Mouse (Mus musculus) intestine, embryonic 15.5 days (tissue): ENCODE measurements around the gene Slc34a2. TPM values are rescaled to one million over a fixed set of nuclear protein-coding genes. Genes with fewer than 3 reads are reported as not detected.
A peak's percentile ranks its signal among the peaks of the same experiment; 100 is the strongest.

Source experiments
- ATAC-seq: fragments of 200-750 bp; cut with Nextera tagmentation; 2 replicates; pipeline ENCODE4 v1.8.0; 2017; ENCODE audit warnings: moderate TSS enrichment, moderate library complexity
- H3K27ac ChIP-seq: fragments of 300-500 bp; sonication (generic); 2 replicates; pipeline ENCODE4 v1.5.1; 2015; ENCODE audit warnings: mild to moderate bottlenecking, inconsistent platforms
- H3K27me3 ChIP-seq: fragments of 300-500 bp; sonication (generic); replicated peaks from 2 replicates; pipeline ENCODE4 v1.6.1; 2015; ENCODE audit warnings: inconsistent platforms
- H3K36me3 ChIP-seq: fragments of 300-500 bp; sonication (generic); 2 replicates; pipeline ENCODE4 v1.6.1; 2015; ENCODE audit warnings: inconsistent platforms
- H3K4me1 ChIP-seq: fragments of 300-500 bp; sonication (generic); replicated peaks from 2 replicates; pipeline ENCODE4 v1.6.1; 2015; ENCODE audit warnings: inconsistent platforms
- H3K4me2 ChIP-seq: fragments of 300-500 bp; sonication (generic); replicated peaks from 2 replicates; pipeline ENCODE4 v1.6.1; 2015; ENCODE audit warnings: mild to moderate bottlenecking, inconsistent platforms
- H3K4me3 ChIP-seq: fragments of 300-500 bp; sonication (generic); replicated peaks from 2 replicates; pipeline ENCODE4 v1.5.1; 2015; ENCODE audit warnings: inconsistent platforms
- H3K9ac ChIP-seq: fragments of 300-500 bp; sonication (generic); 2 replicates; pipeline ENCODE4 v1.6.1; 2015; ENCODE audit warnings: inconsistent platforms
- H3K9me3 ChIP-seq: fragments of 300-500 bp; sonication (generic); 2 replicates; pipeline ENCODE4 v1.6.1; 2016; ENCODE audit warnings: inconsistent platforms
- WGBS: fragments of 180-500 bp; shearing (Covaris S2); methylation state at CpG from one replicate; pipeline ENCODE4 v1.1.7; 2015; 5-methylcytosine and 5-hydroxymethylcytosine counted together
- polyA plus RNA-seq: library from polyadenylated mRNA; unstranded; fragments of >200 nt; fragmentation: Nextera tagmentation; extraction: Ambion mirVana; gene quantifications from 2 replicates; pipeline ENCODE4 v1.2.1, GENCODE M21; 2015

Gene Slc34a2
- polyA plus RNA-seq, 1 experiment from 2014 or later, result 16.3 TPM

DNA sequence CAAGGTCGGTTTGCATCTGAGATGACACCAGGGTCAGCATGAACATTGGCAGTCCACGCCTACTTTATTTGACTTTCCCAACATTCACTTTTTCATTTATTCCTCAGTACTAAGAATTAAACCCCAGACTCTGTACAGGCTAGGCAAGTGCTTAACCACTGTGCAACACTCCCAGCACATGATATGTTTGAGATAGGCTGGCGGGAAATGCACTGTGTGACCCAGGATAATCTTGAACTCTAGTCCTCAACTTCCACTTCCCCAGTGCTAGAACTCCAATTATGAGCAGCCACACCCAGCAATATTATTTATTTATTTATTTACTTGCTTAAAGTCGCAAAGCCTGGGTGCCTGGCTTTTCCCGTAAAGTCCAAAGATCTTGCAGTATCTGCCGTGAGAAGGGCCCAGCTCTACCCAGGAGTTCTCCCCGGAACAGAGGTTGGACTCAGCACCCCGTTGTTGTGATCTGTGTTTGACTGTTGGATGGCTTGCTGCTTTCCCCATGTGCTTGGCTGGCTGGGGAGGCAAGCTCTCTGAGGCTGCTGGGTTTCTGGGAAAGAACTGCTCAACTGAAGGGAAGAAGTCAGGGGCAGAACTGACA is 5.0 kb downstream of the Slc34a2 start:
- Histone ChIP-seq H3K9me3 (no peaks in the 10 kb centered on the region), H3K4me1 (peaks cover 8% of the 10 kb centered on the region), H3K4me2 (no peak overlapping the region), H3K9ac (no peak overlapping the region), H3K27me3 (no peaks in the 10 kb centered on the region), H3K4me3 (no peak overlapping the region), H3K27ac (peak overlapping the region; percentile 54; the same call in 1 of the 2 replicates), H3K36me3 (no peaks in the 10 kb centered on the region)
- peak; percentile 66 for ATAC-seq
- WGBS, result 71% methylated on average over 8 of the region's 8 CpGs

DNA sequence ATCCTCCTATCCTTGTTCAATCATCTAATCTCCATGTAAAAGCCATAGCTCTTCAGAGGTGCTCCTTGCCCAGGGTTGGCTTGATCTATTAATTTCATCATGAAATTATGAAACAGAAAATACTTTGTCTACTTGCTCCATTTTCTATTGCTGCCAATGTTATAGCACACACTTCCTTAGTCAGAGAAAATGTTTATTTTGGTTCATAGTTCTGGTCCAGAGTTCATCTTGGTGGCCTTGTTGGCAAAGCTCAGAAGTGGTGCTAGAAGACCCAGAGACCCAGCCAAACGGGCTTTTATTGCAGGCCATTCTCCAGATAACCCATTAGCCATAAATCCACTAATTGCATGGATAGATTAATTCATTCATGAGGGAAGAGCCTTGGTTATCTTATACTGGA is 5.8 kb downstream of the Slc34a2 start:
- H3K9me3 ChIP-seq, result no peaks in the 10 kb centered on the region
- 33% methylated on average over 1 of the region's 1 CpGs for WGBS
- H3K4me1 ChIP-seq, result peaks cover 8% of the 10 kb centered on the region
- no peak overlapping the region for H3K4me3 ChIP-seq
- H3K4me2 ChIP-seq, result no peak overlapping the region
- peaks cover 4% of the 10 kb centered on the region for H3K27me3 ChIP-seq
- H3K27ac ChIP-seq, result no peak overlapping the region
- no peak for ATAC-seq
- H3K9ac ChIP-seq, result no peak overlapping the region
- H3K36me3 ChIP-seq, result no peaks in the 10 kb centered on the region

DNA sequence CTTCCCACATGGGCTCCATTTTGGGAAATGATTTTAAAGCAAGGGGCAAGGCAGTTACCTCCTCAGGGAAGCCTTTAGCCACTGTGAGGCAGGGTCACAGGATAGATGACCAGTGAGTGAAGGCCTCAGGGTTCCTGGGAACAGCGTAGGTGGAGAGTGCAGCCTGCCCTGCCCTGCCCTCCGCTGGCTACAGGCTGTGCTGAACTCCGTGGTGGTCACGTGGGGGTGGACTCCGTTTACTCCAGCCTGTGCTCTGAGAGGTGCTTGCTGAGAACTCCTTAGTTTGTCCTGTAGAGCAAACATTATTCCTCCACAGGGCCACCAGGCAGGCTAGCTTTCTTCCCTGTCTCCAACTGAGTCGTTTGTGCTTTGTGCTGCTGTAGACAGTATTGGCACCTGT is 10.1 kb downstream of the Slc34a2 start:
- H3K9ac ChIP-seq, result no peak overlapping the region
- H3K27ac ChIP-seq, result no peak overlapping the region
- peaks cover 15% of the 10 kb centered on the region for H3K27me3 ChIP-seq
- H3K4me1 ChIP-seq, result peaks cover 5% of the 10 kb centered on the region; the same call in 1 of the 2 replicates
- no peak overlapping the region for H3K4me2 ChIP-seq
- WGBS, result 23% methylated on average over 6 of the region's 6 CpGs
- ATAC-seq, result peak; percentile 39; the same call in 1 of the 2 replicates
- no peaks in the 10 kb centered on the region for H3K9me3 ChIP-seq
- H3K36me3 ChIP-seq, result no peaks in the 10 kb centered on the region
- H3K4me3 ChIP-seq, result no peak overlapping the region

DNA sequence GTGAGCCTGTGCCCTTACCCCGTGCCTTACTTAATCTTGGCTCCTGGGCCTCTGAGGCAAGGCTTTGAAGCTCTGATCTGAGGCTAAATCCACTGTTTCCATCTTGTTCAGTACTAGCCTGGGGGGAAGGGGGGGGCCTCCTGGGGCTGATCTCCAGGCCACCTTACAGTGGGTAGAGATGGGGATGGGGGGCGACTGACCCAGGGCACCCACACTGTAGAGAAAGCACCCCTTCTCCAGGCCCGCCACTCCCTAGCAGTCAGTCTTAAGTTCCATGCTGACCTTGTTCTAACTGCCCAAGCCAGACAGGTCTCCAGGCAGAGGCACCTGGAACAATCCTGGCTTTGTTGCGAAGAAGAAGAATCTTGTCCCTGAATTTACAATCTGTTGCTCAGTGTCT is 10.7 kb downstream of the Slc34a2 start:
- H3K27ac ChIP-seq, result 0 out of 2 replicates have a peak overlapping the region, but pooled peaks have one; percentile 17
- peak overlapping the region; percentile 74 for H3K4me2 ChIP-seq
- WGBS, result 59% methylated on average over 4 of the region's 4 CpGs
- peak overlapping the region; percentile 48 for H3K9ac ChIP-seq
- no peaks in the 10 kb centered on the region for H3K36me3 ChIP-seq
- H3K27me3 ChIP-seq, result peaks cover 15% of the 10 kb centered on the region
- no peaks in the 10 kb centered on the region for H3K9me3 ChIP-seq
- H3K4me3 ChIP-seq, result peak overlapping the region; percentile 37
- ATAC-seq, result peak; percentile 39
- peaks cover 5% of the 10 kb centered on the region; the same call in 1 of the 2 replicates for H3K4me1 ChIP-seq

DNA sequence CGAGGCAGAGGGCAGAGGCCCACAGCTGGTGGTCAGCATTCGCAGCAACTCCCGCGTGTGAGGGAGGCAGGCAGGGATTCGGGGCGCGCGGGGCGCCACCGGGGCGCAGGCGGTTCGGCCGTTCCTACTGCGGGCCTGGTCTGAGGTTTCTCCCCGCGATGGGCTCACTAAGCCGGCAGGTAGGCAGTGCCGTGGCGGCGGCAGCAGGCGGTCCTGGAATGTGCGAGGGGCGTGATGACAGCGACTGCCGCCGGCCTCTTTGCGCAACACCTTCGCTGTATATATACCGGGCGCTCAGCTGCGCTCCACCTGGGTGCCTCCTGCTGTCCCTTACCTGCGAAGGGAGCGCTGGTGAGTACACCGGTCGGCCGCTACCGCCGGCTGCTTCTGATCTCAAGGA is 11.2 kb downstream of the Slc34a2 start:
- Histone ChIP-seq H3K36me3 (no peaks in the 10 kb centered on the region), H3K27ac (0 out of 2 replicates have a peak overlapping the region, but pooled peaks have one; percentile 17), H3K9me3 (no peaks in the 10 kb centered on the region), H3K27me3 (peaks cover 15% of the 10 kb centered on the region), H3K9ac (peak overlapping the region; percentile 48), H3K4me1 (peaks cover 5% of the 10 kb centered on the region; the same call in 1 of the 2 replicates), H3K4me2 (peak overlapping the region; percentile 74), H3K4me3 (peak overlapping the region; percentile 37)
- WGBS, result 2% methylated on average over 39 of the region's 39 CpGs
- peak; percentile 87 for ATAC-seq

DNA sequence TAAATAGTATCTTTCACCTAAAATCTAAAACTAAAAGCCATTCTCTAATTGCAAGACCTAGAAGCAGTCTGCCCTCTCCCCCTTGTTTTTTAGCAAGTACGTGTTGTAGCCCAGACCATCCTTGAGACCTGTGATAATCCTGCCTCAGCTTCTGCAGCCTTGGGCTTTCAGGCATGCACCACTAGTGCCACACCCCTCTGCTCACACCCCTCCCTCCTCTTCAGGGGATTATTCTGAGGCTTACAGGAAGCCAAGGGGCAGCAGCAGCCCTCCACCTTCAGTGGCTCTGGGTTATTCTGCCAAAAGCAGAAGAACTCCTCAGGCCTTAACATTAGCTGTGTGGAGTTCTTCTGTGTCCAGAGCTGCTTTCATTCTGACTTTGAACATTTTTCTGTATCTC is 13.1 kb downstream of the Slc34a2 start:
- Histone ChIP-seq H3K4me3 (no peak overlapping the region), H3K4me1 (peaks cover 5% of the 10 kb centered on the region; the same call in 1 of the 2 replicates), H3K4me2 (no peak overlapping the region), H3K27me3 (peaks cover 15% of the 10 kb centered on the region), H3K9me3 (no peaks in the 10 kb centered on the region), H3K27ac (no peak overlapping the region), H3K36me3 (no peaks in the 10 kb centered on the region), H3K9ac (no peak overlapping the region)
- WGBS, result 60% methylated on average over 1 of the region's 1 CpGs
- no peak for ATAC-seq

DNA sequence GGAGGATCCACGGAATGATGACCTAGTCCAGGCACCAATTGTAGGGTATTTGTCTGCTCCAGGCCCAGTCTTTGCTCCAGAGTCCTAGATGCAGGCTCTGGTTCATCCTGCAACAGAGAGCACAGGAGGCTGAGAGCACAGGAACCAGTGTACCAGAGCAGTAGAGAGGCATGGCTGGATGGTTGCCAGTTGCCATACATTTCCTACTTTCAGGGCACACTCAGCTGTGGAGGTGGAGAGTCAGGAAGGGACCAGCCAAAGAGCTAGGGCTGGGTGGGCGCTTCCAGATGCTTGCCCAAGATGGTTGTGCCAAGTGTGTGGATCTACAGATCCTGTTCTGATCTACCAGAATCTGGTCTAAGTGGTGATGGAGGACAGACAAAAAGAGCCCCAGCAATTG is 15.4 kb downstream of the Slc34a2 start:
- Histone ChIP-seq H3K4me1 (peaks cover 5% of the 10 kb centered on the region; the same call in 1 of the 2 replicates), H3K36me3 (no peaks in the 10 kb centered on the region), H3K27ac (no peak overlapping the region), H3K4me3 (no peak overlapping the region), H3K9me3 (no peaks in the 10 kb centered on the region), H3K9ac (no peak overlapping the region), H3K4me2 (no peak overlapping the region), H3K27me3 (peaks cover 15% of the 10 kb centered on the region)
- WGBS, result 91% methylated on average over 2 of the region's 2 CpGs
- no peak for ATAC-seq

DNA sequence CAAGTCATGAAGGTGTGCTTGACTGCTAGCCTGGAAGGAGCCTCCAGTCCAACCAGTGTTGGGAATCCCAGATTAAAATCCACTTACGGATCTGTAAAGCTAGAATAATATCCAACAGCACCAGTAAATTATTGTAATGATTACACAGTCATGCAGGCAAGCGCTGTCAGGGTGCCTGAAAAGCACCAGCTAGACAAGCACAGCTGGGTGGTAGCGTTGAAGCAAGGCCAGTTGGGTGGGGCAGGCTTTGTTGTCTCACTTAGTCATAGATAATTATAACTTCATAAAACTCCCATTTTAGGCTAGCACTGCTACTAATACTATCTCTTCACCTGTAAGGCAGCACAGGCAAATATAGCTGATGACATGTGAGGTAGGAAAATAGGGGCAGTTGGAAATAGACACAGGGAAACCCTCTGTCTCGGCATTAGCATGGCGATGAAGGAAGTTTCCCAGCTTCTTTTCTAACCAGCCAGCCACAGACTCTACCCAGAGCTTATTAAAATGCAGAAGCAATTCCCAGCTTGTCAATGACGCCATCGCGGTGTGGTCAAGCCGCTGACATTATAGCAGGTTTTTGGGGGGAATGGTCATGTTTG is 23.8 kb downstream of the Slc34a2 start:
- H3K4me2 ChIP-seq, result no peak overlapping the region
- no peak overlapping the region for H3K9ac ChIP-seq
- no peaks in the 10 kb centered on the region for H3K27me3 ChIP-seq
- H3K27ac ChIP-seq, result no peak overlapping the region
- no peaks in the 10 kb centered on the region for H3K9me3 ChIP-seq
- H3K4me1 ChIP-seq, result no peaks in the 10 kb centered on the region
- peak; percentile 71; the same call in 1 of the 2 replicates for ATAC-seq
- H3K4me3 ChIP-seq, result no peak overlapping the region
- H3K36me3 ChIP-seq, result no peaks in the 10 kb centered on the region
- 79% methylated on average over 9 of the region's 9 CpGs for WGBS

DNA sequence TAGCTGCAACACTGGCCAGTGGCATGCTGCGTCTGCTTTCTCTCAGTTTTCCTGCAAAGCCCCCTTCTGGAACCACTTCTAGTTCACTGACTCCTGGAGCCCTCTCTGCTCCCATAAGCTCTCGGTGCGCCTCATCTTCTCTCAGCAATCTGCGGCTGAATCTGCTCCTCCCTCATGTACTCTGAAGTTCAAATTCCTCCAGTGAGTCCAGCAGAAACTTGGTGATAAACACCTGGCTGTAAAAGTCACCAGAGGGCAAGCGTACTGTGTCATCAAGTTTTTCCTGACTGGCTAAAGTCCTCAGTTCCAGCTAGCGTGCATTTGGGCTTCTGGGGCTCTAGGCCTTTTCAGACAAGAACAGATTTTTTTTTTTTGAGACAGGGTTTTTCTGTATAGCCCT is 36.7 kb downstream of the Slc34a2 start:
- no peaks in the 10 kb centered on the region for H3K27me3 ChIP-seq

DNA sequence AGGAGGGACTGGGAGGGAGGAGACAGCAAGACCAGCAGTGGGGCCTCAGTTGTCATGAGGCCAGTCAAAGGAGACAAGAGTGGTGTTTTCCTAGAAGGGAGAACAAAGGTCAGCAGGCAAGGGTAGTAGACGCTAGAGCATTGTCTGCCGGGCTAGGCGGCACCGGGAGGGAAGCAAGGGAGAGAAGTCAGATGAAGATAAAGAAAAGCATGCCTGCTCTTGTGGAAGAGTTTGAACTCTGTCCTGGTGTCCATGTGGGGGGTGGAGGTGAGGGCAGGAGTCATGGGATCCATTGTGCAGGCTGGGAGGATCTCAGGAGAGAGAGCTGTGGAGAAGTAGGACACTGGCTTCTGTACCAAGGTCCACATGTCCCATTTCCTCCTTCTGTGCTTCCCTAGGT is 40.6 kb downstream of the Slc34a2 start:
- no peaks in the 10 kb centered on the region for H3K36me3 ChIP-seq
- ATAC-seq, result peak; percentile 90
- H3K9me3 ChIP-seq, result no peaks in the 10 kb centered on the region
- peak overlapping the region; percentile 63 for H3K27ac ChIP-seq
- H3K9ac ChIP-seq, result no peak overlapping the region
- H3K4me1 ChIP-seq, result 0 out of 2 replicates have a peak, but pooled peaks cover 5% of the 10 kb centered on the region
- H3K27me3 ChIP-seq, result no peaks in the 10 kb centered on the region
- 51% methylated on average over 4 of the region's 4 CpGs for WGBS
- no peak overlapping the region for H3K4me3 ChIP-seq
- no peak overlapping the region for H3K4me2 ChIP-seq

More for the DNA sequence above, 36.7 kb downstream of the Slc34a2 start:
- 27% methylated on average over 6 of the region's 6 CpGs for WGBS
- H3K4me1 ChIP-seq, result 0 out of 2 replicates have a peak, but pooled peaks cover 5% of the 10 kb centered on the region
- no peak overlapping the region for H3K9ac ChIP-seq
- H3K9me3 ChIP-seq, result no peaks in the 10 kb centered on the region
- no peak overlapping the region for H3K4me2 ChIP-seq
- H3K27ac ChIP-seq, result 0 out of 2 replicates have a peak overlapping the region, but pooled peaks have one; percentile 17
- H3K4me3 ChIP-seq, result no peak overlapping the region
- H3K36me3 ChIP-seq, result no peaks in the 10 kb centered on the region
- ATAC-seq, result peak; percentile 44

DNA sequence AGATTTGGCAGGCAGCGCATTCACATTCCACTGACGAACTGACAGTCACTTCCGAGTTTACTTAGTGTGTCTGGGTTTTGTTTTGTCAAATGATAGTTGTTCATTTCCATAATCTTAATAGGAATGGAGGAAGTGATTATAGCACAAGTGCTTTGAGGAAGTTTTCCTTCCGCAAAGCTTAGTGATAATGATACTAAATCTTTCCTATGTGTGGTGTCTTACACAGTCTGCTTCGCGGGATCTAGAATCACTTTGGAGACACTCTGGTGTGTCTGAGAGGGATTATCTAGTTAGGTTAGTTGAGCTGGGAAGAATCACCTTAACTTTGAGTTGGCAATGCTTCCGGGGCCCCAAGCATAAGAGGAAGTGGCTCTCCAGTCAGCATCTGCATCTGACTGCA is 49.6 kb downstream of the Slc34a2 start:
- no peaks in the 10 kb centered on the region for H3K36me3 ChIP-seq
- H3K27ac ChIP-seq, result no peak overlapping the region
- no peak for ATAC-seq
- H3K4me1 ChIP-seq, result no peaks in the 10 kb centered on the region
- H3K27me3 ChIP-seq, result no peaks in the 10 kb centered on the region
- no peak overlapping the region for H3K4me3 ChIP-seq
- H3K4me2 ChIP-seq, result no peak overlapping the region
- no peak overlapping the region for H3K9ac ChIP-seq
- H3K9me3 ChIP-seq, result no peaks in the 10 kb centered on the region
- WGBS, result 84% methylated on average over 7 of the region's 7 CpGs

DNA sequence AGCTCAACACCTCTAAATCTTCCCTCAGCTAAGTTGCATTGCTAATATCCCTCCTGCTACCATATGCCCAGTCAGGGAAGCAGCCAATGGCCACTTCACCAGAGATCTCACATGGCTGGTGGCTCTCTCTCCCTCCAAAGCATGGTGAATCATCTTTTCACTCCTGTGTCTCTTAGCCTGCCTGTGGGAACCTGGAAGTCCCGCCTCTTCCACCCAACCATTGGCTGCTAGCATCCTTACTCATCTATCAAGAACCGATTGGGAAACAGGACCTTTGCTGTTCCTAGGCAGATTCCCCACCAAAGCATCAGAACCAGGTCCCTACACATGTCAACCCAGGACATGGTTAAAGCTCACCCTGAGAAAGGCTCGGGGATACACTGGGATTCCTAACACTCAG is 53.5 kb downstream of the Slc34a2 start:
- WGBS, result 63% methylated on average over 3 of the region's 3 CpGs

More for the DNA sequence above, 53.5 kb downstream of the Slc34a2 start:
- Histone ChIP-seq H3K27ac (no peak overlapping the region), H3K4me3 (no peak overlapping the region), H3K4me1 (no peaks in the 10 kb centered on the region), H3K27me3 (no peaks in the 10 kb centered on the region), H3K9me3 (no peaks in the 10 kb centered on the region), H3K9ac (no peak overlapping the region), H3K36me3 (no peaks in the 10 kb centered on the region), H3K4me2 (no peak overlapping the region)
- ATAC-seq, result no peak
